Mouse (Mus musculus): ENCODE results near the gene Cdkn2a. TPM values are rescaled to one million over a fixed set of nuclear protein-coding genes. Genes with fewer than 3 reads are reported as not detected.

The Cdkn2a gene
- polyA plus RNA-seq, 1 experiment = 5.1 TPM

DNA sequence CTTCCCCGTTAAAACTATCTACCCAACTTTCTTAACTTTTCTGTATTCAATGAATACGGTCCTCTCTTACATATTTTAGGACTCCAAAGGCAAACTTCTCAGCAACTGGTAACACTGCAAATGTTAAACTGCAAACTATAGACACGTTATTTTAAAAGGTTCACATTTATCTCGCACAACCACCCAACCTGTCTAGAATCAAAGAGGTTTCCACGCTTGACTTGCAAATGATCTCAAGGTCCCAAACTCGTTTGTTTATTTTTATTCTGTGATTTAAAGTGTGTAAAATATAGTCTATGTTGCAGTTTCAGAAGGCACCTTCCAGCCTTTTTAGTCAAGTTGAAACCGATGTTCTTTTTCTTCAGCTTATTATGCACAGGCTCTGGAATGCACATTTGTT, 13.2 kb downstream of the Cdkn2a start:
- TF ChIP-seq CTCF (IDR thresholded peaks at IDR 0.05; ENCODE audit: insufficient read depth, low read length) (no peak), POLR2A (IDR thresholded peaks at IDR 0.05; ENCODE audit: borderline replicate concordance, extremely low read depth, low read depth, low read length) (no peak)
- DNase-seq = no peak
- no peaks in the 10 kb centered on the region for H3K4me1 ChIP-seq (ENCODE audit: control insufficient read depth, insufficient read depth, low read length)
- no peak overlapping the region for H3K4me3 ChIP-seq (replicated peaks; ENCODE audit: extremely low read depth, low read depth, low read length)
- WGBS = 7% methylated on average over 7 of the region's 7 CpGs

DNA sequence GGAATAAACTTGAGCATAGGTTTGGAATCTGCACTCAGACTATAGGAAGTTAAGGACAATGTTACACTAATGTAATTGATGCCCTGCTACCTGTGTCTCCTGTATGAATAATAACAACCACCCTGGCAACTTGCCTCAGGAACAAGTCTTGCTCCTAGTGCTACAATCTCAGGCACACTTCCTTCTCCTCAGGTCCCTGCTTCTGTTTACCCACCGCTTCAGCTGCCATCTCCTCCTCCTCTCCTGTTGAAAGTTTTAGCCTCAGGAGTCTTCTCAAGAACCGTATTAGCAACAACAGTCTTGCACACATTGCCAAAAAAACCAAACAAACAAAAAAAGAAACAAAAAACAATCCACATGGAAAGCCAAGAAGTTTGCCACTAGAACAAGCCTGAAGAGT, 14.8 kb downstream of the Cdkn2a start:
- H3K4me3 ChIP-seq (replicated peaks; ENCODE audit: extremely low read depth, low read depth, low read length) = no peak overlapping the region
- 8% methylated on average over 2 of the region's 2 CpGs for WGBS
- TF ChIP-seq CTCF (IDR thresholded peaks at IDR 0.05; ENCODE audit: insufficient read depth, low read length) (no peak), POLR2A (IDR thresholded peaks at IDR 0.05; ENCODE audit: borderline replicate concordance, extremely low read depth, low read depth, low read length) (no peak)
- H3K4me1 ChIP-seq (ENCODE audit: control insufficient read depth, insufficient read depth, low read length) = no peaks in the 10 kb centered on the region
- DNase-seq = no peak

DNA sequence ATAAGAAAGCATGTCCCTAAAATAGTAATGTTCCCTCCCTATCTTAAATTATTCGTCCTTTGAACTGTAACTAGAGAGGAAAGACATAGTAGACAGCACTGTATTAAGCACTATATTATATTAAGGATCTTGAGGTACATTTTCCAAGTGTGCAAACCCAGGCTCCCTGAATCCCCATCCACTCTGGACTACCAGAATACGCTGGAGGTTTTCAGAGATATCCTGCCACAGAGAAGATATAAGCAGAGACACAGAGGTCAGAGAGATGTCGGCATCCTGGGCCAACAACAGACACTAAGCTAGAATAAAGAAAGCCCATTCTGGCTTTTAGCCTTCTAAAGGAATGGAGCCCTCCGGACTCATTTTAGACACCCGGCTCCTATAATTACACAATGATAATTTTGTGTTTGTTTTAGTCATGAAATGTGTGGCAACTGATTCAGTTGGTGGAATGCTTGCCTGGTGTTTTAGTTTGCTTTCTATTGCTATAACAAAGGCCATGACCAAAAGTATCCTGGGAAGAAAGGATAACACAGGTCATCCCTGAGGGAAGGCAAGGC, 17.0 kb downstream of the Cdkn2a start:
- no peak for DNase-seq
- TF ChIP-seq POLR2A (IDR thresholded peaks at IDR 0.05; ENCODE audit: borderline replicate concordance, extremely low read depth, low read depth, low read length) (no peak), CTCF (IDR thresholded peaks at IDR 0.05; ENCODE audit: insufficient read depth, low read length) (no peak)
- WGBS = 11% methylated on average over 5 of the region's 5 CpGs
- H3K4me1 ChIP-seq (ENCODE audit: control insufficient read depth, insufficient read depth, low read length) = 0 out of 2 replicates have a peak, but pooled peaks cover 2% of the 10 kb centered on the region
- no peak overlapping the region for H3K4me3 ChIP-seq (replicated peaks; ENCODE audit: extremely low read depth, low read depth, low read length)

DNA sequence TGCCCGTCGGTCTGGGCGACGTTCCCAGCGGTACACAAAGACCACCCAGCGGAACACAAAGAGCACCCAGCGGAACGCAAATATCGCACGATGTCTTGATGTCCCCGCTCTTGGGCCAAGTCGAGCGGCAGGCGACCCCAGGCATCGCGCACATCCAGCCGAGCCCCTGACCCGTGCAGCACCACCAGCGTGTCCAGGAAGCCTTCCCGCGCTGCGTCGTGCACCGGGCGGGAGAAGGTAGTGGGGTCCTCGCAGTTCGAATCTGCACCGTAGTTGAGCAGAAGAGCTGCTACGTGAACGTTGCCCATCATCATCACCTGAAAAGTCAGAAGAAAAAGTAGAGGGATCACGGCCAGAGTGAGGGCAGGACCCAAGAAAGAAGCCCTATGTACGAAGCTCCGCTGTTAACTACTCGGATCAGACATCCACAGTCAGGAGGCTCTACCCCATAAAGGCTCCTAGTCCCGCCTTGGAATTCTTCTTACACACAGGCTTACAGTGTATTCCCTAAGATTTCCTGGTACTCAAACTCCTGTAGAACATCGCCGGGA, 17.7 kb downstream of the Cdkn2a start:
- no peak for DNase-seq
- WGBS = 3% methylated on average over 37 of the region's 37 CpGs
- no peak for TF ChIP-seq POLR2A (IDR thresholded peaks at IDR 0.05; ENCODE audit: borderline replicate concordance, extremely low read depth, low read depth, low read length)
- TF ChIP-seq CTCF (IDR thresholded peaks at IDR 0.05; ENCODE audit: insufficient read depth, low read length) = no peak
- 0 out of 2 replicates have a peak, but pooled peaks cover 2% of the 10 kb centered on the region for H3K4me1 ChIP-seq (ENCODE audit: control insufficient read depth, insufficient read depth, low read length)
- H3K4me3 ChIP-seq (replicated peaks; ENCODE audit: extremely low read depth, low read depth, low read length) = no peak overlapping the region

DNA sequence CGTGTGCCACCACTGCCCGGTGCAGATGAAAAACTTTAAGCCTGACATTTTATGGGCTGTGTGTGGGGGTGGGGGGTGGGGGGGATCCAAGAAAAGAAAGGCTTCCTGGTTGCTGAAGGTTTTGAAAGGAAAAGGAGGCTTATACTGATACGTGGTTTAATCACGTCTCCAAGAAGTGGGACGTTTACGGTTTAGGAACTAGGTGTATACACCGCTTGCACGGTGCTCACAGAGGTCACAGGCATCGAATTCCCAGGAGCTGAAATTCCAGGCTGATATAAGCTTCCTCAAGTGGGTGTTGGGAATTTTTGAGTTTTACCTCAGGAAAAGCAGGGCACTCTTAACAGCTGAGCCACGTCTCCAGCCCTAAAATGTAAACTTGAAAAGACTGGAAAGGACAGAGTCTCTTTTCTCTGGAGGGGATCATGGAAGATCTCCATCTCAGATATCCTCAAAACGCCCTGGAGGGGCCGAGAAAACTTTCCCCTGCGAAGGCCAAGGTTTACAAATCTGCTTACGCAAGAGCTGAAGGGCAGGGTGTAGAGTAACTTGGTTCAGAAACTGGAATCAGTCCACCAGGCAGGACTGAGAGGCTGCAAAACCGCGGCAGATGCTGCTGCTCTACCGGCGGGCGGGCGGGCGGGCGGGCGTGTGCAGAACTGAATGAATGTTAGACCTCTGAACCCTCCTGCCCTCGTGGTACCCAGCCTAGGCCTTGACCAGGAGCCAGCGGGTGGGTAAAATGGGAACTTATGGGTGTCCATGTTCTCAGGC, 18.5 kb downstream of the Cdkn2a start:
- 0 out of 2 replicates have a peak, but pooled peaks cover 2% of the 10 kb centered on the region for H3K4me1 ChIP-seq (ENCODE audit: control insufficient read depth, insufficient read depth, low read length)

DNA sequence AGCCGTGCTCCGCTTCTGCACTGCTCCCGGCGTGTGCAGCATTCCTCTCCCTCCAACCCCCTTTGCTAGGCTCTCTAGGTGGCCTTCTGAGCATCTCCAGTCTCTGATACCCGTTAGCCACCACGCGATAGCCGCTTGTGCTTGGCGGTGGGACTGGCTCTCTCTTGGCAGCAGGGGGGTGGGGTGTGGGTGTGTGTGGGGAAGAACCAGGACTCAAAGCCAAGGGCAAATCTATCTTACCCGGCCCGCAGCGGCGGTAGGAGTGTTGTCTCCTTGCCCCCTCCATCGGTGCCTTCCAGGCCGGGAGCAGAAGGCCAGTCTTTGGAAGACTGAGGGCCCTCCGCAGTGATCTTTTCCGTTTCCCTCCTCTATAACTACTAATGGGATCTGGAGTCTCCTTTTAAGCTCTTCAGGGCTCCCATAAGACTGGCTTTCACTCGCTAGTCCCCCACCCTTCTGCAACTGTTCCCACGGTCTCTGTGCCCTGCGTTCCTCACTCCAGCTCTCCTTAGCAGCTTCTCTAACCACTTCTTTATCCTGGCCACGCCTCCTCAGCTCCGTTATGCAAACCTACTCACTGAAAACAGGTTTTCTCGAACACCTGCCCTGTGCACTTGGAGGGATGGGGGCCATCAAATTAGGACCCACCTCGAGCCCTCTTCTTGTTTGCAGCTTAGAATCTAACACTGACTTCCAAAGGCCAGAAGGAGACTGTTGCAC, 19.5 kb downstream of the Cdkn2a start:
- Histone ChIP-seq H3K4me1 (ENCODE audit: control insufficient read depth, insufficient read depth, low read length) (0 out of 2 replicates have a peak, but pooled peaks cover 2% of the 10 kb centered on the region), H3K4me3 (replicated peaks; ENCODE audit: extremely low read depth, low read depth, low read length) (no peak overlapping the region)
- TF ChIP-seq CTCF (IDR thresholded peaks at IDR 0.05; ENCODE audit: insufficient read depth, low read length) (no peak), POLR2A (IDR thresholded peaks at IDR 0.05; ENCODE audit: borderline replicate concordance, extremely low read depth, low read depth, low read length) (no peak)
- no peak for DNase-seq
- WGBS = 4% methylated on average over 24 of the region's 24 CpGs

More for the DNA sequence above, 18.5 kb downstream of the Cdkn2a start:
- WGBS = 6% methylated on average over 25 of the region's 25 CpGs
- no peak for DNase-seq
- H3K4me3 ChIP-seq (replicated peaks; ENCODE audit: extremely low read depth, low read depth, low read length) = no peak overlapping the region
- TF ChIP-seq CTCF (IDR thresholded peaks at IDR 0.05; ENCODE audit: insufficient read depth, low read length) = no peak
- no peak for TF ChIP-seq POLR2A (IDR thresholded peaks at IDR 0.05; ENCODE audit: borderline replicate concordance, extremely low read depth, low read depth, low read length)

DNA sequence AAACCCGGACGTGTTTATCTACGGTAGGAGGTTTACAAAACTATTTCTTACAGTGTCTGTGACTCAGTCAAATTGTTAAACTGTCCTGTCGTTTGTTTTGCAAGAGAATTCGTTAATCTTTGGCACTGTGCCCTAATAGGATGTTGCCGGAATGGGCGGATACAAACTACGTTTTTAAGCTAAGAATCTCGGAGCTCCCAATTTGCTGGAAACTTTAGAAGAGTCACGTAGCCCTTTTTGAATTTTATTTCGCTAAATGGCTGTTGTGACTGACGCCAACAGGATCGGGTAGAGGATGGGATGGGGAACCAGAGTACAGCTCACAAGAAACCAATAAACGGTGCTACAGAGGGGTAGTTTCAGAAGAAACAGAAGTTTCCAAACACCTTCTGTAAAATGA, 20.4 kb downstream of the Cdkn2a start:
- Histone ChIP-seq H3K4me1 (ENCODE audit: control insufficient read depth, insufficient read depth, low read length) (0 out of 2 replicates have a peak, but pooled peaks cover 2% of the 10 kb centered on the region), H3K4me3 (replicated peaks; ENCODE audit: extremely low read depth, low read depth, low read length) (no peak overlapping the region)
- WGBS = 4% methylated on average over 14 of the region's 14 CpGs
- TF ChIP-seq POLR2A (IDR thresholded peaks at IDR 0.05; ENCODE audit: borderline replicate concordance, extremely low read depth, low read depth, low read length) (no peak), CTCF (IDR thresholded peaks at IDR 0.05; ENCODE audit: insufficient read depth, low read length) (no peak)
- no peak for DNase-seq

DNA sequence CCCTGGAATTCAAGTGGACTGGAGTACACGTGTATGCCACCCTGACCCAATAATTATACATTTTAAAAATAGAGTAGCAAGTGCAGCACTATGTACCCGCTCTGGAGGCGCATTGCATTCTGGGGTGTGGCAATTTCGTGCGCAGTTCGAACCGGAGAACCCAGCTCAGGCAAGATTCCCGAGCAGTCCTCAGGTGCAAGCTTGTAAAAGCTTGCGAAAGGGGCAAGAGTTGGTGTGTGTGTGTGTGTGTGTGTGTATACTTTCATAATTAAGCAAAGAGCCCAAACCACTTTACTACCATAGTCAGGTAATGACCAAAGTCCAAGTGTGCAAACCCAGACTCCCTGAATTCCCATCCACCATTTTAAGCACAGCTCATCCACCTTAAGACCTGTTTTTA, 20.9 kb downstream of the Cdkn2a start:
- DNase-seq = no peak
- no peak overlapping the region for H3K4me3 ChIP-seq (replicated peaks; ENCODE audit: extremely low read depth, low read depth, low read length)
- no peak for TF ChIP-seq CTCF (IDR thresholded peaks at IDR 0.05; ENCODE audit: insufficient read depth, low read length)
- TF ChIP-seq POLR2A (IDR thresholded peaks at IDR 0.05; ENCODE audit: borderline replicate concordance, extremely low read depth, low read depth, low read length) = no peak
- 0 out of 2 replicates have a peak, but pooled peaks cover 2% of the 10 kb centered on the region for H3K4me1 ChIP-seq (ENCODE audit: control insufficient read depth, insufficient read depth, low read length)
- WGBS = 4% methylated on average over 9 of the region's 9 CpGs

DNA sequence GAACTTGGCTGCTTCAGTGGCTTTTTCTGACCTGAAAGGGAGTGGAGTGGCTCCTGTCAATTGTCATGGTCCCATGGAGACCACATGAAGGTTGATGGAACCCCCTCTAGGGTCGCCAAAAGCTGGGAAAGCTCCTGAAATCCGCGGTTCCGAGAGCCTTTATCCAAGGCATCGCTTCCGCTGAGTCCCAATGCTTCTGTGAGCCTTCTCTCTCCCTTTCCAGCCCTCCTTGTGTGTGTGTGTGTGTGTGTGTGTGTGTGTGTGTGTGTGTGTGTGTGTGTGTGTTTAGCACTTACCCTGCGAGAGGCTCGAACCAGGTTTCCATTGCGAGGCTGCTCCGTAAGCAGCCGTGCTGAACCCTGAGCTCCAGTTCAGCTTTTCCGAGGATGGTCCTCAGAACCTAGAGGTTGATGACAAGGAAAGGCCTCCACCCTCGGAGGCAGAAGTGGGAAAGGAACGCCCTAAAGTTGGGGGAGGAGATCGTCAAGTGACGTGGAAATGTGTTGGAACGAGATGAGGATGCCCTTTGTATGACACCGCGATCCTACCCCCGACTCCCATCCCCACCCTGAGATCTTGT, 21.4 kb downstream of the Cdkn2a start:
- 4% methylated on average over 20 of the region's 20 CpGs for WGBS
- no peak for DNase-seq
- Histone ChIP-seq H3K4me1 (ENCODE audit: control insufficient read depth, insufficient read depth, low read length) (0 out of 2 replicates have a peak, but pooled peaks cover 2% of the 10 kb centered on the region), H3K4me3 (replicated peaks; ENCODE audit: extremely low read depth, low read depth, low read length) (no peak overlapping the region)
- TF ChIP-seq POLR2A (IDR thresholded peaks at IDR 0.05; ENCODE audit: borderline replicate concordance, extremely low read depth, low read depth, low read length) (no peak), CTCF (IDR thresholded peaks at IDR 0.05; ENCODE audit: insufficient read depth, low read length) (no peak)
